Mouse (Mus musculus) lung, postnatal 10 days (tissue): Measurements from ENCODE around the gene Setd3.

Experiments used
- DNase-seq: peaks from one replicate; pipeline ENCODE4 v3.0.0; 2021

The Setd3 gene

DNA sequence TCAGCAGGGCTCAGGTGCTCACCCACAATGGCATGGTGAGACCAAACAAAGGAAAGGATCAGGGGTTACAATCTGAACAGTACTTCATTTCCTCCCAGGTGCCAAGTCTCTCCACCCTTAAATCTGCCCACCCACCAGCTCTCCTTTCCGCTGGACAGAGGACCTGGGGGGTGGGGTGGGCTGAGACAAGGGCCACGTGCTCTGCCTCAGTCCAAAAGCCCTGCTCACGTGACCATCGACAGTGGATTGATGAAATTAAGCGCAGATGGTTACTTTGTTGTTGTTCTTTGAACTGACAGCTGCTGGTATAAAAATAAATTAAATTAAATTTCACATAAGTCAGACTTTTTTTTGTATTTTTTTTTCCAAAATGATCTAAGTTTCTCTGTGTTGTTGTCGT is 109.6 kb downstream of the Setd3 start:
- no peak for DNase-seq

DNA sequence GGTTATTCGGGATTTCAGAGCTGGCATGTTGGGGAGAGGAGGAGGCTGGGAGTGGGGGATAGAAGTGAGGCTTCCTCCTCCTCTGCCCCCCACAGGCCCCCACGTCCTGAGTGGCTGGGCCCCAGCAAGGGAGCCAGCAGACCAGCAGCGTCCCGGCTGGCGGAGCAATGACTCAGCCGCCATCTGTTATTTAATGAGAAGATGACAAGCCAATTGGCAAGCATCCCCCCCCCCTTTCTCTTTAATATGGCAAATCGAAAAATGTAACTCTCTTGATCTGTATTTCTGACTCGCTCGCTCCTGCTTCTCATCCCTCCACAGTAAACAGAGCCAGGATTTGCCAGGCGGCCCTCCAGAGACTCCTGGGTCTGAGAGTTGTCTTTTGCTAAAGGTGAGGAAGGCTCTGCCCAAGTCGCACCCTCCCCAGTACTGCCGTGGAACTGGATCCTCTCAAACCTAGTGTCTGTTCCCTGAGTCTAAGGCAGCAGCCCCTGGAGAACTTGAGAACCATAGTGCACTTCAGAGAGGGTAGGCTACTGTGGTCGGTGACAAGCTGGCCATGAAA is 111.2 kb downstream of the Setd3 start:
- no peak for DNase-seq

DNA sequence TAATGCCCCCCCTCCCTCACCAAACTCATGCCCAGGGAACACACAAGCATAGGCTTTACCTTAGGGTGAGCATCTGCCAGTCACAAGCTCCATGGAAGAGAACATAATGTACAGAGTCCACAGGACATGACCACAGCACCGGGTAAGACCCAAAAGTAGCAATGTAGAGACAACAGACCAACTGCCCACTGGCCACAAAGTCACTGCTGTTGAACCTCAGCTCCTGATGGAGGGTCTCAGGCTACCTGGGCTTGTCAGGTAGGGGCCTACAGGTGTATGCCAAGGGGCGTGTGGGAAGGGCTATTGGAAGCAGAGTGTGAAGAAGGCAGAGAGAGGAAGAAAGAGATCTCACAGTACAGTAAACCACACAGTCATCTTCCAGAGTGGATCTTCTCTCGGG is 111.9 kb downstream of the Setd3 start:
- DNase-seq: no peak

DNA sequence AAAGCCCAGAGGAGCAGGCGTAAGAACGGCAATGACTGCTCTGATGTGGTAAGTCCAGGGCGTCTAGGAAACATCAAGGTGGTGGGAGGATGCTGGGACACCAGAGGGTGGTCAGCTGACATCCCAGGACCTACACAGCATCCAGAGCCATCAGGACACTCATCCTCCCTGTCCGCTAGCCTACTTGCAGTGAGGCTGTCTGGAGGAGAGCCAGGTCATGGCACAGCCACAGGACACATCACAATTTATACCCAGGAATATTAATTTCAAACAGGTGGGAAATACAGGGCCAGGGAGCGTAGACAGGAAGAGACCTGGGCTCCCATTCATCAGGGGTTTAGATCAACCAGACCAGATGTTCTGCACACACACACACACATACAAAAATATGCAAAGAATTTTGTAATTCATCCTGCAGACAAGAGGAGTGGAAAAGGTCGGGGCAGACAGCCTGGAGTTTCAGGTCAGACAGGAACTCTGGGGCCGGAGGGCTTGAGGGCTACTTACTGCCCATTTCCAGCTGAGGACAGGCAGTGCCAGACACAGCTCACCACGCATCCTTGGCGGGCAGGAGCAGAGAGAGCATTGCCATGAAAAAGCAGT is 114.6 kb downstream of the Setd3 start:
- no peak for DNase-seq

DNA sequence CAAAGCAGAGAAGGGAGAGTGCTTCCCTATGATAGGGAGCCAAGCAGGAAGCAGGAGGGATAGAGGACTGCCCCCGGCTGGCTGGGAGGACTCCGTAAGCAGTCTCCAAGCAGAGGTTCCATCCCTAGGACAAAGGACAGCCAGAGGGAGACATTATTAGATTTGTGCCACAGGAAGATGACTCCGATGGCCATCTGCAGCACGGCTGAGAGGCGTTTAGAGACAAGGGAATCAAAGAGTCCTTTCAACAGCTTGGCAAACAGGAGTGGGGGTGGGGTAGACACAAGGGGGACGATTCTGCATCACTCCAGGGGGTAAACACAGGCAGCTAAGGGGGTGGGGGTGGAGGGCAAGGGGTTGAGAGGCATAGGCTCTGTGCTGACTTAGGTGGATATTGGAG is 115.1 kb downstream of the Setd3 start:
- DNase-seq: no peak

DNA sequence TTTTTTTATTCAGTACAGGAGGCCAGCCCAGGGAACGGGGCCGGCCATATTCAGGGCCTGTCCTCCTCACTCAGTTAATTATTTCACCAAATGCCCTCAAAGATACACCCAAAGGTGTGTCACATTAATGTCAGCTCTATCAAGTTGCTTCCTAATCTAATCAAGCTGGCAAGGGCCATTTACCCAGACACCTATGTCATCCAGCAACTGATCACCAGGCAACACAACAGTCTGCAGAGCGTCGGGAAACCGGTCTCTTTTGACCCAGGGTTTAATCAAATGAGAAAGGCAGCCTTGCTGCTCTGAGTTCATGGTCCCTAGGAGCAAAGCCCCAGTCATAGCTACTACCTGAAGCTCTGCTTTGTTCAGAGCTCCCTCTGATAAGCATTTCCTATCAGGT is 117.0 kb downstream of the Setd3 start:
- DNase-seq: no peak

DNA sequence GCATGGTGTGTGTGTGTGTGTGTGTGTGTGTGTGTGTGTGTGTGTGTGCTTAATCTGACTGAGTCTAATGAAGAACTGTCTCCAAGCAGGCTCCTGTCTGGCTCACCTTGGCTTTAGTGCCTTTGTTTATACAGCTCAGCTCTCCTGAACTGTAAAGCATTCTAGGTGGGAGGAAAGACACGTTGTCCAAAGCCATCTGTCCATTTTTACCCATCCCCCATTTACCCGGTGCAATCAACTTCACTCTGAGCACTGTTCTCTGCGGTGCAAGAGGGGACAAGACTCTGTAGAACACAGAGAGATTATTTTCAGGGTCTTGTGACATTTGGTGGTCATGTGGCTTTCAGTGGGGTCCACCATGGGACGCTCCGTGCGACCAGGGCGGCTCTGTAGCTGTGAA is 117.5 kb downstream of the Setd3 start:
- no peak for DNase-seq
